Mouse (Mus musculus): ENCODE data around the gene Rnase11. TPM values are rescaled to one million over a fixed set of nuclear protein-coding genes. Genes with fewer than 3 reads are reported as not detected.

Gene Rnase11
- polyA plus RNA-seq, 1 experiment from 2014 or later: not detected

GRCm38 (mm10) chr14:51069617-51070016, 19.7 kb upstream of the Rnase11 start:
- Histone ChIP-seq H3K27me3 (no peaks in the 10 kb centered on the region), H3K36me3 (no peaks in the 10 kb centered on the region), H3K4me2 (no peak overlapping the region), H3K9ac (no peak overlapping the region), H3K27ac (no peak overlapping the region), H3K4me1 (peaks cover 5% of the 10 kb centered on the region; the same call in 1 of the 2 replicates), H3K9me3 (no peaks in the 10 kb centered on the region), H3K4me3 (no peak overlapping the region)
- no peak for ATAC-seq (ENCODE audit: borderline replicate concordance, extremely low read depth, low FRiP score, low TSS enrichment)
- WGBS: 89% methylated on average over 2 of the region's 2 CpGs

DNA sequence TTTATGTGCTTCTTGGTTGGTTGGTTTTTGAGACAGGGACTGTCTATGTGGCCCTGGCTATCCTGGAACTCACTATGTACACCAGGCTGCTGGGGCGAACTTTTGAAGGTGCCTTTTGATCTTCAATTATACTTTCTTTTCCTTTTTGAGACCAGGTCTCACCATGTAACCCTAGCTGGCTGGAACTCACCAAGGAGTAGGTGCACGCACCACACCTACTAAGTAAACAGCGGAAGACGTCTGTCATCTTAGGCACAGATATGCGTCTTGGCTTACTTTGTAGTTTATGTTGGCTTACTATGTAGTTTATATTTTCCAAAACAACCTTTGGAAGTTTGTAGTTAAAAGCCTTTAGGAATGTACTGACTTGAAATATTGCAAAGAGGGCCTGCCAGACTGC, 19.0 kb upstream of the Rnase11 start:
- 65% methylated on average over 5 of the region's 5 CpGs for WGBS
- ATAC-seq (ENCODE audit: borderline replicate concordance, extremely low read depth, low FRiP score, low TSS enrichment): no peak
- H3K4me3 ChIP-seq: no peak overlapping the region
- peaks cover 5% of the 10 kb centered on the region; the same call in 1 of the 2 replicates for H3K4me1 ChIP-seq
- no peaks in the 10 kb centered on the region for H3K27me3 ChIP-seq
- no peaks in the 10 kb centered on the region for H3K9me3 ChIP-seq
- H3K36me3 ChIP-seq: no peaks in the 10 kb centered on the region
- H3K9ac ChIP-seq: no peak overlapping the region
- H3K27ac ChIP-seq: no peak overlapping the region
- H3K4me2 ChIP-seq: no peak overlapping the region

DNA sequence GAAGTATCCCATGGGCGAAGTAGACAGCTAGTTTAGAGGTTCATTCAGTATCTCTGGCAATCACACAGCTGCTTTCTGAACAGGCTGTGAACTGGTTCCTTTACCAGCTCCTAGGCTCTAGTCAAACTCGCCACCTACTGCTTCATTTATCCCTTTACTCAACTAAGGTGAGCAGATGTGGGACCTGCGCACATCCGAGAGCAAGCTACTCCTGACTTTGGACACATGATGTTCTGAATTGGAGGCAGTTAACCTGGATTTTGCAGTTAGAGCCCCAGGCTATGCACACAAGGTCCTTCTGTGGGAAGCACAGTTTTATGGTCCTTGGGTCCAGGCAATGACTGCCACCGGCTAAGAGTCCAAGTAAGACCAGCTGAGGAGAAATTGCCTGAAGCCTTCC, 10.8 kb upstream of the Rnase11 start:
- Histone ChIP-seq H3K27ac (no peak overlapping the region), H3K27me3 (no peaks in the 10 kb centered on the region), H3K4me2 (no peak overlapping the region), H3K4me1 (peaks cover 4% of the 10 kb centered on the region; the same call in 1 of the 2 replicates), H3K4me3 (no peak overlapping the region), H3K36me3 (no peaks in the 10 kb centered on the region), H3K9me3 (no peaks in the 10 kb centered on the region), H3K9ac (no peak overlapping the region)
- WGBS: 92% methylated on average over 5 of the region's 5 CpGs
- ATAC-seq (ENCODE audit: borderline replicate concordance, extremely low read depth, low FRiP score, low TSS enrichment): no peak

- peaks cover 4% of the 10 kb centered on the region; the same call in 1 of the 2 replicates for H3K4me1 ChIP-seq
- H3K4me3 ChIP-seq: no peak within 1 kb of the TSS
- H3K27ac ChIP-seq: no peak within 1 kb of the TSS
- no peak within 1 kb of the TSS for H3K9ac ChIP-seq
- no peaks in the 10 kb centered on the region for H3K27me3 ChIP-seq
- 0 out of 2 replicates have a peak within 1 kb of the TSS, but pooled peaks have one; percentile 13 for H3K4me2 ChIP-seq
- WGBS: 35% methylated on average over 9 of the region's 9 CpGs
- no peaks in the 10 kb centered on the region for H3K36me3 ChIP-seq
- no peaks in the 10 kb centered on the region for H3K9me3 ChIP-seq
- no peak for ATAC-seq (ENCODE audit: borderline replicate concordance, extremely low read depth, low FRiP score, low TSS enrichment)
Observed at GRCm38 (mm10) chr14:51057401-51057831, 7.5 kb upstream of the Rnase11 start, which contains the start of gene Rnase12. Gene Rnase12, minus strand, starts transcription at chr14:51057661.

- Histone ChIP-seq H3K4me2 (no peak overlapping the region), H3K9me3 (no peaks in the 10 kb centered on the region), H3K9ac (no peak overlapping the region), H3K36me3 (no peaks in the 10 kb centered on the region), H3K4me3 (no peak overlapping the region), H3K4me1 (no peaks in the 10 kb centered on the region; the same call in 1 of the 2 replicates), H3K27me3 (no peaks in the 10 kb centered on the region), H3K27ac (no peak overlapping the region)
- 66% methylated on average over 13 of the region's 13 CpGs for WGBS
- no peak for ATAC-seq (ENCODE audit: borderline replicate concordance, extremely low read depth, low FRiP score, low TSS enrichment)
Observed at GRCm38 (mm10) chr14:51054243-51055237, 4.6 kb upstream of the Rnase11 start.

DNA sequence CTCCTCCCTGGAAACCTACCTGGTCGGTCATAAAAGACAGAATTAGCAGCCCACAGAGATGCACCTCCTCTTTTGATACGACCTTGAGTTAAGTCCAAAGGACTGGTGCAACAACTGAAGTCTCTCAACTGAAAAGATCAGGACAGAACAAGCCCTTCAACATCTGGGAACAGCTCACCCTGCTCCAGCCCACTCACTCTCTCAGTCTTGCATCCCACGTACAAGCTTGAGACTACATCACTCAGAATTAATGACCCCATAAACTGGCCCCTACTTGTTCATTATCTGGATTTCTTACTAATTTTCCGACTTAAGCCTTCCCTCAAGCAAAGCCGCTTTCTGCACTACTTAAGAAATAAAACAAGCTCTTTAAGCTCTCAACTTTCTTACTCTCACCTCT, 3.2 kb upstream of the Rnase11 start:
- Histone ChIP-seq H3K36me3 (no peaks in the 10 kb centered on the region), H3K4me1 (no peaks in the 10 kb centered on the region; the same call in 1 of the 2 replicates), H3K4me2 (no peak overlapping the region), H3K9me3 (no peaks in the 10 kb centered on the region), H3K27ac (no peak overlapping the region), H3K4me3 (no peak overlapping the region), H3K9ac (no peak overlapping the region), H3K27me3 (no peaks in the 10 kb centered on the region)
- no peak for ATAC-seq (ENCODE audit: borderline replicate concordance, extremely low read depth, low FRiP score, low TSS enrichment)
- WGBS: 68% methylated on average over 5 of the region's 5 CpGs

GRCm38 (mm10) chr14:51051941-51052340, 2.0 kb upstream of the Rnase11 start:
- no peak for ATAC-seq (ENCODE audit: borderline replicate concordance, extremely low read depth, low FRiP score, low TSS enrichment)
- Histone ChIP-seq H3K4me2 (no peak overlapping the region), H3K9me3 (no peaks in the 10 kb centered on the region), H3K4me3 (no peak overlapping the region), H3K36me3 (no peaks in the 10 kb centered on the region), H3K27ac (no peak overlapping the region), H3K4me1 (peaks cover 7% of the 10 kb centered on the region; the same call in 1 of the 2 replicates), H3K9ac (no peak overlapping the region), H3K27me3 (no peaks in the 10 kb centered on the region)
- WGBS: 44% methylated on average over 5 of the region's 5 CpGs

- H3K9me3 ChIP-seq: no peaks in the 10 kb centered on the region
- H3K4me1 ChIP-seq: peaks cover 7% of the 10 kb centered on the region; the same call in 1 of the 2 replicates
- H3K9ac ChIP-seq: no peak overlapping the region
- 15% methylated on average over 5 of the region's 5 CpGs for WGBS
- H3K27ac ChIP-seq: no peak overlapping the region
- H3K4me3 ChIP-seq: no peak overlapping the region
- ATAC-seq (ENCODE audit: borderline replicate concordance, extremely low read depth, low FRiP score, low TSS enrichment): peak; percentile 55; the same call in 1 of the 2 replicates
- H3K36me3 ChIP-seq: no peaks in the 10 kb centered on the region
- H3K4me2 ChIP-seq: no peak overlapping the region
- no peaks in the 10 kb centered on the region for H3K27me3 ChIP-seq
Observed at GRCm38 (mm10) chr14:51047846-51048245, 2.1 kb downstream of the Rnase11 start.

DNA sequence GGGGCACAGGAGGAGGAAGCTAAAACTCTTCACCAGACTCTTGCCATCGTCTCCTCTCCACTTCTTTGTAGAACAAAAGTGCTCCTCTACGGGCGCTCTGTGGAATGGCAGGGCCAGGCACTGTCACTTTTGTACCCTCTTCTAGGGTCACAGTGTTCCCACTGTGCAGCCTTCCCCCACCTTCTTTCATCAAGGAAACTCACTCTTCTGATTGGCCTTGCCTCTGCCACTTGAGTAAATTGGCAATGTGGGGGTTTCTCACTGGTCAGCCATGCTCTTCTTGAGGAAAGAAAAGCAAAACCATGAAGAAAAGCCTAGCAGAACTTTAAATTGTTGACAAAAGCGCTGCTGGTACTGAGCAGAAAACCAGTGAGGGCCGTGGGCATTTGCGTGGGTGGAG, 8.2 kb downstream of the Rnase11 start, which contains the start of gene Rnase9:
TSS of gene Rnase9 (minus strand) at position 101 of the 400 bp plus-strand sequence.
- no peak for ATAC-seq (ENCODE audit: borderline replicate concordance, extremely low read depth, low FRiP score, low TSS enrichment)
- Histone ChIP-seq H3K36me3 (no peaks in the 10 kb centered on the region), H3K27ac (no peak within 1 kb of the TSS), H3K4me1 (no peaks in the 10 kb centered on the region), H3K9me3 (no peaks in the 10 kb centered on the region), H3K9ac (no peak within 1 kb of the TSS), H3K4me2 (no peak within 1 kb of the TSS), H3K27me3 (no peaks in the 10 kb centered on the region), H3K4me3 (no peak within 1 kb of the TSS)
- WGBS: 78% methylated on average over 6 of the region's 6 CpGs

- H3K4me1 ChIP-seq: no peaks in the 10 kb centered on the region
- H3K4me2 ChIP-seq: no peak overlapping the region
- H3K27ac ChIP-seq: no peak overlapping the region
- no peak overlapping the region for H3K4me3 ChIP-seq
- WGBS: 77% methylated on average over 4 of the region's 4 CpGs
- no peaks in the 10 kb centered on the region for H3K9me3 ChIP-seq
- H3K9ac ChIP-seq: no peak overlapping the region
- ATAC-seq (ENCODE audit: borderline replicate concordance, extremely low read depth, low FRiP score, low TSS enrichment): no peak
- no peaks in the 10 kb centered on the region for H3K27me3 ChIP-seq
- no peaks in the 10 kb centered on the region for H3K36me3 ChIP-seq
Observed at GRCm38 (mm10) chr14:51036214-51036613, 13.7 kb downstream of the Rnase11 start.

- Histone ChIP-seq H3K9me3 (no peaks in the 10 kb centered on the region), H3K27ac (no peak overlapping the region), H3K9ac (no peak overlapping the region), H3K4me3 (no peak overlapping the region), H3K27me3 (no peaks in the 10 kb centered on the region), H3K4me2 (no peak overlapping the region), H3K36me3 (no peaks in the 10 kb centered on the region), H3K4me1 (no peaks in the 10 kb centered on the region)
- WGBS: 26% methylated on average over 1 of the region's 1 CpGs
- ATAC-seq (ENCODE audit: borderline replicate concordance, extremely low read depth, low FRiP score, low TSS enrichment): no peak
Observed at GRCm38 (mm10) chr14:51035206-51035605, 14.8 kb downstream of the Rnase11 start.

Data from lung, embryonic 15.5 days (tissue).